Mouse (Mus musculus) pancreas, adult 10 weeks (tissue): Measurements from ENCODE around the gene 1810062G17Rik. TPM values are rescaled to one million over a fixed set of nuclear protein-coding genes. Genes with fewer than 3 reads are reported as not detected.

Source experiments
- polyA plus RNA-seq: library from polyadenylated mRNA; stranded (reverse); fragments of 350-450 nt; fragmentation: Illumina TruSeq; extraction: RNeasy Lipid Tissue Mini Kit (QIAGEN cat#74804); gene quantifications from one replicate; pipeline ENCODE4 v1.2.3, GENCODE M21; 2015; ENCODE audit warnings: low read depth, low replicate concordance; ENCODE audit not compliant: insufficient read depth

1810062G17Rik gene
- 1.3 TPM for polyA plus RNA-seq

GRCm38 (mm10) chr3:36475532-36476087 lies at the start of gene 1810062G17Rik, which contains the start of gene Anxa5:
Gene 1810062G17Rik (plus strand): TSS chr3:36475937.
Gene Anxa5 (minus strand): TSS chr3:36475894.

GRCm38 (mm10) chr3:36521073-36522060 lies 45.6 kb downstream of the 1810062G17Rik start, which contains the start of gene Gm11549:
Gene Gm11549 (minus strand): TSS chr3:36521813.

Other genes with a start within 250 kb of the 1810062G17Rik start
- 138 TPM for gene Anxa5, start within 50 bp of the 1810062G17Rik start, polyA plus RNA-seq
- not detected for gene Gm11549, start 45.9 kb downstream of the 1810062G17Rik start, polyA plus RNA-seq
- 7.9 TPM for gene Exosc9, start 76.7 kb downstream of the 1810062G17Rik start, polyA plus RNA-seq
- gene Ccna2, start 96.2 kb downstream of the 1810062G17Rik start, polyA plus RNA-seq = 0.63 TPM
- gene Bbs7, start 137.5 kb downstream of the 1810062G17Rik start, polyA plus RNA-seq = 1.4 TPM
- 3.5 TPM for gene Trpc3, start 214.2 kb downstream of the 1810062G17Rik start, polyA plus RNA-seq